Mouse (Mus musculus) forebrain, embryonic 13.5 days (tissue): ENCODE data around the gene Ppm1e. TPM values are rescaled to one million over a fixed set of nuclear protein-coding genes. Genes with fewer than 3 reads are reported as not detected.

Experiments used
- ATAC-seq: fragments of 200-750 bp; cut with Nextera tagmentation; 2 replicates; pipeline ENCODE4 v1.8.0; 2017
- H3K27ac ChIP-seq: fragments of 300-500 bp; sonication (generic); 2 replicates; pipeline ENCODE4 v1.5.1; 2015; ENCODE audit warnings: inconsistent platforms, mild to moderate bottlenecking, moderate library complexity
- H3K27me3 ChIP-seq: fragments of 300-500 bp; sonication (generic); 2 replicates; pipeline ENCODE4 v1.6.1; 2015; ENCODE audit warnings: mild to moderate bottlenecking, inconsistent platforms
- H3K36me3 ChIP-seq: fragments of 300-500 bp; sonication (generic); 2 replicates; pipeline ENCODE4 v1.6.1; 2015; ENCODE audit warnings: mild to moderate bottlenecking, inconsistent platforms; ENCODE audit not compliant: poor library complexity, severe bottlenecking
- H3K4me1 ChIP-seq: fragments of 300-500 bp; sonication (generic); 2 replicates; pipeline ENCODE4 v1.6.1; 2015; ENCODE audit warnings: inconsistent platforms
- H3K4me2 ChIP-seq: fragments of 300-500 bp; sonication (generic); 2 replicates; pipeline ENCODE4 v1.6.1; 2015; ENCODE audit warnings: inconsistent platforms, mild to moderate bottlenecking, moderate library complexity
- H3K4me3 ChIP-seq: fragments of 300-500 bp; sonication (generic); 2 replicates; pipeline ENCODE4 v1.5.1; 2015; ENCODE audit warnings: mild to moderate bottlenecking, inconsistent platforms
- H3K9ac ChIP-seq: fragments of 300-500 bp; sonication (generic); 2 replicates; pipeline ENCODE4 v1.6.1; 2015; ENCODE audit warnings: mild to moderate bottlenecking, inconsistent platforms
- H3K9me3 ChIP-seq: fragments of 300-500 bp; sonication (generic); replicated peaks from 2 replicates; pipeline ENCODE4 v1.6.1; 2016; ENCODE audit warnings: inconsistent platforms
- WGBS: fragments of 180-500 bp; shearing (Covaris S2); methylation state at CpG from one replicate; pipeline ENCODE4 v1.1.7; 2015; 5-methylcytosine and 5-hydroxymethylcytosine counted together
- polyA plus RNA-seq: library from polyadenylated mRNA; unstranded; fragments of >200 nt; fragmentation: Nextera tagmentation; extraction: Ambion mirVana; gene quantifications from 2 replicates; pipeline ENCODE4 v1.2.1, GENCODE M21; 2015

Ppm1e gene
- polyA plus RNA-seq, 1 experiment from 2014 or later, result 17.4 TPM

DNA sequence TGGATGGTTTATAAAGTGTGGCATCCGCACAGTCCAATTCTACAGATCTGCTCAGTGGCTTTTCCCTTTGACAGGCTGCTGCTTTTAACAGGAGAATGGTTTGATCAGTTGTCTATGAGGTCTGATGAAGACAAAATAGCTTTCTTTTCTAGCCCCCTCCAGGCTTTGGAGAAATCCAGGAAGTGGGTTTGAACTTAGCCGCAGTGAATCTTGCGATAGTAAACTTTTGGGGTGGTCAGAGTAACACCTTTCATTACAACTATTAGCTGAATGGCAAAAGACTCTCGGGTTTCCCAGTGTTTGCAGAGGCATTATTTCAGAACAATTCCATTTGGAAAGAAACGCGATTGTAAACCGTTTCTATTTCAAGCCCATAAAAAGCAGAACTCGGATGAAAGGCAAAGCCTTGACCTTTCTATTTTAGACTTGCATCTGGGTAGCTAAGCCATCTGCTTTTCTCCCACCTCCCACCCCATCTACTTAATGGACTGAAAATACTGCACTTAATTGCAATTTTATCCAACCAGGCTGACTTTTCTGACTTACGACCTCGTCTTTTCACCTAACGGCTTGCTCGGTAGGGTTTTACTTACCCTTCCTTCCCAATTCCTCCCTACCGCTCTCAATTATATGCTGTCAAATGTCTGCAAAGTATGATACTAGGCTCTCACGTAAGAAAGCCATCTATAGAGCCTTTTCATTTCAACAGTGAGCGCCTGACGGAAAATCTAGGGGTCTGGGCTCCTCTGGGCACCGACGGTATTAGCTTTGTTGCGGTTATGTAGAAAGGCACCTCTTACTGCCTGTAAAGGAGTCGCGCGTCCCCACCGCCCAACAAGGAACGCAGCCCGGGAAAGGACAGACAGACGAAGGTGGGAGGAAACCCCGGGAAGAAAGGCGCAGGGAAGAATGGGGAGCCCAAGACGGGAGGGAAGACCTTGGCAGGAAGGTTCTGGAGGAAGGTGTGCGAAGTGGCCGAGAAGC lies 1.2 kb downstream of the Ppm1e start:
- 4% methylated on average over 31 of the region's 31 CpGs for WGBS
- ATAC-seq, result no peak

DNA sequence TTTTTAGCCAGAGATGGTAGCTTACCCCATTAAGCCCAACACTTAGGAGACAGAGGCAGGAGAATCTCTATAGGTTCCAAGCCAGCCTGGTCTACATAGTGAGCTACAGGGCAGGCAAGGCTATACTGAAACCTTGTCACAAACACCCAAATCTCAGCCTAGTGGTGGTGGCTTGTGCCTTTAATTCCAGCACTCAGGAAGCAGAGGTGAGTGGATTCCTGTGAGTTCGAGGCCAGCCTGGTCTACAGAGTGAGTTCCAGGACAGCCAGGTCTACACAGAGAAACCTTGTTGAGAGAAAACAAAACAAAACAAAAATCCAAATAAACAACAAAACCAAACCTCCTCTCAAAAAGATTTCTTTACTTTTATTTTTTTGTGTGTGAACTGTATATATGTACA lies 4.0 kb downstream of the Ppm1e start:
- WGBS, result 91% methylated on average over 1 of the region's 1 CpGs
- no peak for ATAC-seq

More for the DNA sequence above, 1.2 kb downstream of the Ppm1e start:
- Histone ChIP-seq H3K27me3 (no peaks in the 10 kb centered on the region), H3K9ac (peak overlapping the region; percentile 92), H3K4me1 (peaks cover 11% of the 10 kb centered on the region), H3K36me3 (peaks cover 10% of the 10 kb centered on the region; the same call in 1 of the 2 replicates), H3K4me2 (peak overlapping the region; percentile 83), H3K4me3 (peak overlapping the region; percentile 88), H3K27ac (peak overlapping the region; percentile 83), H3K9me3 (no peaks in the 10 kb centered on the region)

DNA sequence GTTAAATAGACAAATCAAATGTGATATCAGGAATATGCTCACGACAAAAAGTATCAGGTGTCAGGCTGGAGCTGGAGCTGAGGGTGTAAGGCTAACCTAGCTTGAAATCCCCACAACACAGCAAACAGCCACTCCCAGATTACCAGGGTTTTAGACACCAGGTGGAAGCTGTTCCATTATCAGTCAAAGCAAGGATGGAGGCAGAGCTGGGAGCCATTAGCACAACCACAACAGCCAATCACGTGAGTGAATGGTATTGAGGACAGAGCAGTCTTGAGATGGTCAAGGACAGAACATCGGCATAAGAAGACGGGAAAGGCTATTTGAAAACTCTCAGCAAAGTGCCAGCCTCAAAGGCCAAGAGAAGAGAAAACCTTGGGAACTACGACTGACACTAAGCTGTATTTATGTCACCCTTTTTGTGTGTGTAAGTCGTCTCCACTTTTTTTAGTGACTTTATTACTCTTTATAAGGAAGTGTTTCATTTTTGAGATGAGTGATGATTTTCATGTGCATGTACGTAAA lies 5.1 kb downstream of the Ppm1e start:
- no peak for ATAC-seq

More for the DNA sequence above, 4.0 kb downstream of the Ppm1e start:
- Histone ChIP-seq H3K4me3 (no peak overlapping the region), H3K4me2 (no peak overlapping the region), H3K9ac (no peak overlapping the region), H3K4me1 (peaks cover 11% of the 10 kb centered on the region), H3K27ac (no peak overlapping the region), H3K9me3 (no peaks in the 10 kb centered on the region), H3K27me3 (no peaks in the 10 kb centered on the region), H3K36me3 (peaks cover 17% of the 10 kb centered on the region; the same call in 1 of the 2 replicates)

DNA sequence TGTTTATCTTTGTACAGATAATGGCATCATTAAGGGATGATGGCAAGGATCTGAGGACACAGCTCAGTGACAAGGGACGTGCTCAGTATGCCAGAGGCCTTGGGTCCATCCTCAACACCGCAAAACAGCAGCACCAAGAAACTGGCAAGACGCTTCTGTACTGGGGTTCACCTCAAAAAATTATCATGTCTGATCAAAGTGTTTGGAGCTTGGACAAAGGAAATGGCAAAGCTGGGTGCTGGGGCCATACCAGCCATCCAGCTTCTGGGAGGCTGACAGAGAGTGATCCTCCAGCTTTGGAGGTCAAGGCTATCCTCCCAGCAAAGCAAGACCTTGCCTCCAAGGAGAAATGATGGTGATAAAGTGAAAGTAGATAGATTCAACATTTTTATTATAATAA lies 32.4 kb downstream of the Ppm1e start:
- no peaks in the 10 kb centered on the region for H3K27me3 ChIP-seq
- H3K4me3 ChIP-seq, result no peak overlapping the region
- H3K9me3 ChIP-seq, result no peaks in the 10 kb centered on the region; the same call in 1 of the 2 replicates
- no peak for ATAC-seq
- H3K36me3 ChIP-seq, result no peaks in the 10 kb centered on the region
- 91% methylated on average over 3 of the region's 3 CpGs for WGBS
- H3K9ac ChIP-seq, result no peak overlapping the region
- H3K4me1 ChIP-seq, result no peaks in the 10 kb centered on the region
- no peak overlapping the region for H3K4me2 ChIP-seq
- no peak overlapping the region for H3K27ac ChIP-seq

More for the DNA sequence above, 5.1 kb downstream of the Ppm1e start:
- H3K36me3 ChIP-seq, result peaks cover 18% of the 10 kb centered on the region; the same call in 1 of the 2 replicates
- no peak overlapping the region for H3K4me3 ChIP-seq
- no peak overlapping the region for H3K27ac ChIP-seq
- WGBS, result 88% methylated on average over 7 of the region's 7 CpGs
- no peaks in the 10 kb centered on the region for H3K9me3 ChIP-seq
- H3K4me2 ChIP-seq, result no peak overlapping the region
- H3K4me1 ChIP-seq, result peaks cover 11% of the 10 kb centered on the region
- H3K9ac ChIP-seq, result no peak overlapping the region
- H3K27me3 ChIP-seq, result no peaks in the 10 kb centered on the region

DNA sequence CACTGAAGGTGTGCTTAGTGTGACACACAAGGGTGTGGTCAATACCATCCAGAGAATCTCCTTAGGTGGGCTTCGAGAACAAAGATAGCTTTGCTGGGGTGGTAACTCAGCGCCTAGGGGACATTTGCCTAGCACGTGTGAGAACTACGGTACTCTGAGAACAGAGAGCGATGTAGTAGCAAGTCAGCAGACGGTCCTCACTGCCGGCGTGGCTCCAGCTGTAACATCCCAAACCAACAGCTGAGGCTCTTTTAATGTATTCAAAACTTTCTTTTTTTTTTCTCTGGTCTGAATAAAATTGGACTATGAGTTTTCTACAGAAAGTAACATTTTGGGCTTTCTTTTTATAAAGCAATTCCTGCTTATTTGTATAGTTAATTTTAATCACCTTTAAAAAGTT lies 36.3 kb downstream of the Ppm1e start:
- no peak overlapping the region for H3K9ac ChIP-seq
- no peak for ATAC-seq
- H3K4me3 ChIP-seq, result no peak overlapping the region
- no peaks in the 10 kb centered on the region for H3K36me3 ChIP-seq
- WGBS, result 76% methylated on average over 8 of the region's 8 CpGs
- no peak overlapping the region for H3K4me2 ChIP-seq
- H3K9me3 ChIP-seq, result no peaks in the 10 kb centered on the region
- no peaks in the 10 kb centered on the region for H3K27me3 ChIP-seq
- no peak overlapping the region for H3K27ac ChIP-seq
- H3K4me1 ChIP-seq, result peaks cover 8% of the 10 kb centered on the region; the same call in 1 of the 2 replicates

DNA sequence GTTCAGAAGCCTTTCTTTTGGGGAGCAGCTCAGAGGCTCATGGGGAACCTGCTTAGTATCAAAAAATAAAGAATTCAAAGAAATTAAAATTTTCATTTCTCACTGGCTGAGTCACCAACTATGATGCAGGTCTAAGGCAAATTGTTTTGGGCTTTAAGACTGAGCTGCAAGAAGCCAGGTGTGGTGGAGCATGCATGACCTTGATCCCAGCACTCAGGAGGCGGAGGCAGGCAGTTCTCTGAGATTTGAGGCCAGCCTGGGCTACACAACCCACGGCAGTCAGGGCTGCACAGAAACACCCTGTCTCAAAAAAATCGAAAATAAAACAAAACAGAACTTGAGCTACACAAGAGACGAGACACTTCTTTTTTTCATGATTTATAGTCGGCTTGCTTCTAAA lies 38.8 kb downstream of the Ppm1e start:
- Histone ChIP-seq H3K9ac (no peak overlapping the region), H3K9me3 (no peaks in the 10 kb centered on the region), H3K36me3 (no peaks in the 10 kb centered on the region; the same call in 1 of the 2 replicates), H3K27ac (no peak overlapping the region), H3K27me3 (no peaks in the 10 kb centered on the region), H3K4me3 (no peak overlapping the region), H3K4me2 (no peak overlapping the region), H3K4me1 (peaks cover 8% of the 10 kb centered on the region; the same call in 1 of the 2 replicates)
- no peak for ATAC-seq
- WGBS, result 85% methylated on average over 5 of the region's 5 CpGs

DNA sequence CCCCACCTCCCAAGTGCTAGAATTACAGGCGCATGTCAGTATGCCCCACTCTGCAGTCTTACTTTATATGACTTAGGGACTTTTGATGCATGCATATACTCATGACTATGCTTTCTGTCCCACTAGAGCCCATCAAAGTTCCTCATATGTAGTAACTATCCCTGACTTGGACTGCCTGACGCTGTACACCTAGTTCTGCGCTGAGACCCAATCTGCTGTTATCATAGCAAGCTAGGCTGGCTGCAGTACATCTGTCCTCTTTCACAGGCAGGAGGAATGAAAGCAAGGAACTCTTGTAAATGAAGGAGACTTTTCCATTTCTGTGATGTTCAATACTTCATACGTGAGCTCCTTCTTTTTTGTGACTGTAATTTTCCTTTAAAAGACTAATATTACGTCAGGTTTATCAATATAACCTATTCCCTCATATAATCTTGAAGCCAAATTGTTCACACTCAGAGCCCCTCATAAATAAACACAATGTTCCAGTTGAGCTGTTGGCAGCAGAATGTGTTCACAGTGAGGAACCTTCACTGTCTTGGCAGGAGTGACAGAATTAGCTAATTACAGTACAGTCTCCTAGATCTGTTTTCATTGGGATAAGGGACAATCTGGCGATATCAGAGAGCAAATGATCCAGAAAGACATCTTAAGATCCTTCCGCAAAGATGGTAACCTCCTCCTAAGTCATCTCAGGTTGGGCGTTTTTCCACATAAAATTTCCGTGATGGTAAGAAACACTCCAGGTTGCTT lies 39.7 kb downstream of the Ppm1e start:
- H3K9me3 ChIP-seq, result no peaks in the 10 kb centered on the region

DNA sequence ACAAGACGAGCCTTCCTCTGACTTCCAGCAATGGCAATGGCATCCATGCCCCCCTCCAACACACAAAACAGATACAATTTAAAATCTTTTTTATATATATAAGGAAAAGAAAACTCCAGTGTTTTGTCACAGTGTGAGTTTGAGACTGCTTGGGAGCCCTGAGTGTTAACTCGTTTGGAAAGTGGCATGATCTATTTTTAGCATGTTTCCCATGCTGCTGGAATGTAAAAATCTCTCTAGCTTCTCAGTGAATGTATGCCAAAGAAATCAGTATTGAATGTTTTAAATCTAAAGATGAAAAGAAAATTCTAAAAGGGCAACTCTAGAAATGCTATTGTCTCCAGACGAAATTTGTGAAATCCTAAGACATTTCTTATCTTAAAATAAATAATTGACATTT lies 45.3 kb downstream of the Ppm1e start:
- Histone ChIP-seq H3K4me1 (no peaks in the 10 kb centered on the region), H3K9ac (no peak overlapping the region), H3K9me3 (no peaks in the 10 kb centered on the region), H3K4me2 (no peak overlapping the region), H3K36me3 (no peaks in the 10 kb centered on the region; the same call in 1 of the 2 replicates), H3K4me3 (no peak overlapping the region), H3K27me3 (no peaks in the 10 kb centered on the region), H3K27ac (no peak overlapping the region)
- WGBS, result 65% methylated on average over 3 of the region's 3 CpGs
- no peak for ATAC-seq

More for the DNA sequence above, 39.7 kb downstream of the Ppm1e start:
- no peaks in the 10 kb centered on the region; the same call in 1 of the 2 replicates for H3K36me3 ChIP-seq
- ATAC-seq, result 0 out of 2 replicates have a peak, but pooled peaks have one; percentile 43
- no peaks in the 10 kb centered on the region for H3K27me3 ChIP-seq
- peaks cover 8% of the 10 kb centered on the region; the same call in 1 of the 2 replicates for H3K4me1 ChIP-seq
- no peak overlapping the region for H3K9ac ChIP-seq
- peak overlapping the region; percentile 20; the same call in 1 of the 2 replicates for H3K27ac ChIP-seq
- 76% methylated on average over 9 of the region's 9 CpGs for WGBS
- no peak overlapping the region for H3K4me2 ChIP-seq
- H3K4me3 ChIP-seq, result no peak overlapping the region

DNA sequence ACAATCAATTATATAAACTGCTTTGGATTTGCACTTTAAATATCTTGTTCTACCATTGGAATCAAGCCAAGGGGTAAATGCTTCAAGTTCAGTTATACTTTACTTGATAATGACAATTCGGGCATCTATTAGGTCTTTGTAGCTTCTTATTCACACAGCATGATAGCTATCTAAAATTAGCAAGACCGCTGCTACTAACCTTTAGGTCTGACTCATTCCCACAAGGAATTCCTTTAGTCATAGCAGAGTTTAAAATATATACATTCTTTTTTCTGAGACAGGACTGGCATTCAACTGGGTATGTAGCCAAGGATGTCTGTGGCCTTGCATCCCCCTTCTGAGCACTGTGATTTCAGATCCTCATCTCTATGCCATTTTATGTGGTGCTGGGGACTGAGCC lies 48.5 kb downstream of the Ppm1e start:
- H3K4me3 ChIP-seq, result no peak overlapping the region
- H3K9ac ChIP-seq, result no peak overlapping the region
- H3K27me3 ChIP-seq, result no peaks in the 10 kb centered on the region
- no peak overlapping the region for H3K27ac ChIP-seq
- no peaks in the 10 kb centered on the region for H3K4me1 ChIP-seq
- no peak for ATAC-seq
- 96% methylated on average over 2 of the region's 2 CpGs for WGBS
- H3K36me3 ChIP-seq, result no peaks in the 10 kb centered on the region
- no peak overlapping the region for H3K4me2 ChIP-seq
- H3K9me3 ChIP-seq, result no peaks in the 10 kb centered on the region

DNA sequence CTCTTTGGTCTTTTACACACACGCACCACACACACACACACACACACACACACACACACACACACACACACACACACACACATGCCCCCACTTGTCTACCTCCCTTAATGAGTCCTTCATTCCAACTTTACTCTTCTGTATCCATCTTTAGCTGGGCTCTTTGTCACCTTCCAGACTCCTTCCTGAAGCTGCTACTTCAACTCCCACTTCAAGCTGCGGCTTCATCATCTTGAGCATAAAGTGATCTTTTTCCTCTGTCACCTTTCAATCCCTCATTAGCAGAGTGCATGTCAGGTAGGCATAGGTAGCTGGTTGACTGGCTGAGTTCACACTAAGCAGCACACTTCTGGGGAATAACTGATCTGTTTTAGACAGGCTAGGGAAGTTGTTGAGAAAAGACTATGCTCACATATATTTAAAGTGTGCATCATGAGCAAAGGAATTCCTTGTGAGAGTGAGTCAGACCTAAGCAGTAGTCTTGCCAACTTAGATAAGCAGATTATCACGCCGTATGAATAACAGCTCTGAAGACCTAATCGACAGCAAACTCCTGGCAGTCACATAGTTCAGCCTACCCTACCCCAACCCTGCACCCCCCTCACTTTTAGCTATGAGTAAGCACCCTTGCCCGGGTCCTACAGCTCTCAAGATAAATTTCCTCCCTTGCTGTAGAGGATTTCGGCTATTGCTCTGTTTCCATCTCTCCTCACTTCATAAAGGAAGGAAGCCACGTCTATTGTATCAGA lies 49.3 kb downstream of the Ppm1e start:
- Histone ChIP-seq H3K36me3 (no peaks in the 10 kb centered on the region), H3K4me3 (no peak overlapping the region), H3K27ac (no peak overlapping the region), H3K4me2 (no peak overlapping the region), H3K27me3 (no peaks in the 10 kb centered on the region), H3K4me1 (no peaks in the 10 kb centered on the region), H3K9ac (no peak overlapping the region), H3K9me3 (no peaks in the 10 kb centered on the region)
- ATAC-seq, result no peak
- WGBS, result 87% methylated on average over 8 of the region's 8 CpGs

DNA sequence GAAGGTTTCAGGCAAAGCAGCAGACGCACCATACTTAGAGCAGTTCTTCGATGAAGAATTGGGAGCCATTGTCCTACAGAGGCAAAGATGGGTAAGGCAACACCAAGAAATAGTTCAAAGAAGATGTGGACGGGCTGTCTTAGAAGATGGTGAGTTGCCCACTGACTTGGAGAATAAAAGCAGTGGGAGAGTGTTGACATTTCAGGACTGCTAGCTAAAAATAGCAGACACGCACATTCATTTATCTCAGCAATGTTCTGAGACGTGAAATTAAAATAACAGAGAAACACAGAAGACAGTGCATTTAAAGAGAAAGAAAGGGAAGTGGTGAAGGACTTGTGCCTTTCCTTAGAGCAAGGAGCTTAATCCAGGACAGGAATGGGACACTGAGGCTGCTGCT lies 59.8 kb downstream of the Ppm1e start:
- Histone ChIP-seq H3K9ac (no peak overlapping the region), H3K4me2 (no peak overlapping the region), H3K9me3 (no peaks in the 10 kb centered on the region), H3K4me1 (peaks cover 3% of the 10 kb centered on the region; the same call in 1 of the 2 replicates), H3K4me3 (no peak overlapping the region), H3K27ac (no peak overlapping the region), H3K27me3 (no peaks in the 10 kb centered on the region), H3K36me3 (no peaks in the 10 kb centered on the region)
- WGBS, result 83% methylated on average over 5 of the region's 5 CpGs
- no peak for ATAC-seq
